Mouse (Mus musculus) neural tube, embryonic 14.5 days (tissue): ENCODE results near the gene Ahsa1. TPM values are rescaled to one million over a fixed set of nuclear protein-coding genes. Genes with fewer than 3 reads are reported as not detected.
A peak's percentile ranks its signal among the peaks of the same experiment; 100 is the strongest.
"Not testable (repeated sequence)": the region's sequence is repeated elsewhere in the genome, so short reads cannot be mapped to it uniquely, and the experiment has no call there.

Experiments
- ATAC-seq: fragments of 200-750 bp; cut with Nextera tagmentation; 2 replicates; pipeline ENCODE4 v1.8.0; 2017; ENCODE audit warnings: low read depth, mild to moderate bottlenecking, moderate TSS enrichment, moderate library complexity
- H3K27ac ChIP-seq: fragments of 300-500 bp; sonication (generic); 2 replicates; pipeline ENCODE4 v1.5.1; 2014; ENCODE audit warnings: low read depth, mild to moderate bottlenecking, control low read depth, low read length, moderate library complexity, mixed read lengths
- H3K27me3 ChIP-seq: fragments of 300-500 bp; sonication (generic); 2 replicates; pipeline ENCODE4 v1.6.1; 2014; ENCODE audit warnings: low read length; ENCODE audit not compliant: control insufficient read depth, insufficient read depth
- H3K36me3 ChIP-seq: fragments of 300-500 bp; sonication (generic); 2 replicates; pipeline ENCODE4 v1.6.1; 2014; ENCODE audit warnings: low read length, mixed read lengths; ENCODE audit not compliant: control insufficient read depth, insufficient read depth
- H3K4me1 ChIP-seq: fragments of 300-500 bp; sonication (generic); 2 replicates; pipeline ENCODE4 v1.6.1; 2014; ENCODE audit warnings: low read length; ENCODE audit not compliant: control insufficient read depth, insufficient read depth
- H3K4me2 ChIP-seq: fragments of 300-500 bp; sonication (generic); 2 replicates; pipeline ENCODE4 v1.6.1; 2014; ENCODE audit warnings: mild to moderate bottlenecking, low read depth, low read length, control low read depth
- H3K4me3 ChIP-seq: fragments of 300-500 bp; sonication (generic); 2 replicates; pipeline ENCODE4 v1.5.1; 2014; ENCODE audit warnings: low read depth, low read length, control low read depth, mixed read lengths
- H3K9ac ChIP-seq: fragments of 300-500 bp; sonication (generic); replicated peaks from 2 replicates; pipeline ENCODE4 v1.6.1; 2014; ENCODE audit warnings: low read depth, mild to moderate bottlenecking, control low read depth, low read length, mixed read lengths
- H3K9me3 ChIP-seq: fragments of 300-500 bp; sonication (generic); 2 replicates; pipeline ENCODE4 v1.6.1; 2016; ENCODE audit warnings: low read length; ENCODE audit not compliant: control insufficient read depth
- WGBS: fragments of 180-500 bp; shearing (Covaris S2); extraction: QIAGEN DNeasy Blood & Tissue Kit; methylation state at CpG from one replicate; pipeline ENCODE4 v1.1.7; 2014; 5-methylcytosine and 5-hydroxymethylcytosine counted together
- polyA plus RNA-seq: library from polyadenylated mRNA; unstranded; fragments of >200 nt; fragmentation: Nextera tagmentation; extraction: Ambion mirVana; gene quantifications from 2 replicates; pipeline ENCODE4 v1.2.1, GENCODE M21; 2014

The Ahsa1 gene
- polyA plus RNA-seq, 1 experiment from 2014 or later, result 172 TPM

DNA sequence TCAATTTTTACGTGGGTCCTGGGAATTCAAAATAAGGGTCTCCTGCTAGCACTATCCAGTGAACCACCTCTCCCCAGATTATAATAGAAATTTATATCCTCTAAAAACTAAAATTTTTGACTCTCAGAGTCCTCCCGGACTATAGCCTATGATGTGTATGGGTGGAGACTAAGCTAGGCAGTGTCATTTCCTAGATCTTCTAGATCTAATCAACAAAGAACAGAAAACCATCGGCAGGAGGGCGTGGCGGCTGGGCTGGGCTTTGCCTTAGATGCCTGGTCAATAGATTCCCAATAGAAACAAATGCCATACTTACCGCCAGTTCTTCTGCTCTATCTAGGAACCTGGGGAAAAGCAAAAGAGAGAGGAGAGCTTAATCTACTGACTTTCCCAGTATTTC is 16.1 kb upstream of the Ahsa1 start:
- no peak overlapping the region for H3K27ac ChIP-seq
- H3K9me3 ChIP-seq, result no peaks in the 10 kb centered on the region
- no peak overlapping the region for H3K4me3 ChIP-seq
- no peak for ATAC-seq
- no peak overlapping the region for H3K4me2 ChIP-seq
- no peak overlapping the region for H3K9ac ChIP-seq
- 96% methylated on average over 6 of the region's 6 CpGs for WGBS
- no peaks in the 10 kb centered on the region for H3K27me3 ChIP-seq
- peaks cover 74% of the 10 kb centered on the region for H3K36me3 ChIP-seq
- no peaks in the 10 kb centered on the region for H3K4me1 ChIP-seq

DNA sequence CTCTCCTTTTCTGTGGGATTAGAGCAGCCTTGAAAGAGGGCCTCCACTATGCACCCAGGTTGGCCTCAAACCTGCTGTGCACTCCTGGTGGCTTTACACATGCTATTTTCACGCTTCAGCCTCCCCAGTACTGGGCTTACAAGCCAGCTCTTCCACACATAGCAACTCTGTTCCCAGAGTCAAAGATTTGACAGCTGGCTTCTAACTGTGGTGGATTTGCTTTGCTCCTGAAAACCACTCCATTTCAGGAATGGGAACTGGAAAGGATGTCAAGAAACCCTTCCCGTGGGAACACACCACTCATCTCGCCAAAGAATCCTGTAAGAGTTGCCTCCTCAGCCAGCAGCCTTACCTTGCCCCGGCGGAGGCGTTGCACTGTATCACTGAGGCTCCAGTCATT is 12.4 kb upstream of the Ahsa1 start:
- WGBS, result 97% methylated on average over 6 of the region's 6 CpGs
- H3K9ac ChIP-seq, result no peak overlapping the region
- no peaks in the 10 kb centered on the region for H3K27me3 ChIP-seq
- peaks cover 83% of the 10 kb centered on the region for H3K36me3 ChIP-seq
- no peaks in the 10 kb centered on the region for H3K9me3 ChIP-seq
- no peak overlapping the region for H3K4me2 ChIP-seq
- ATAC-seq, result no peak
- no peak overlapping the region for H3K4me3 ChIP-seq
- H3K4me1 ChIP-seq, result no peaks in the 10 kb centered on the region
- no peak overlapping the region for H3K27ac ChIP-seq

DNA sequence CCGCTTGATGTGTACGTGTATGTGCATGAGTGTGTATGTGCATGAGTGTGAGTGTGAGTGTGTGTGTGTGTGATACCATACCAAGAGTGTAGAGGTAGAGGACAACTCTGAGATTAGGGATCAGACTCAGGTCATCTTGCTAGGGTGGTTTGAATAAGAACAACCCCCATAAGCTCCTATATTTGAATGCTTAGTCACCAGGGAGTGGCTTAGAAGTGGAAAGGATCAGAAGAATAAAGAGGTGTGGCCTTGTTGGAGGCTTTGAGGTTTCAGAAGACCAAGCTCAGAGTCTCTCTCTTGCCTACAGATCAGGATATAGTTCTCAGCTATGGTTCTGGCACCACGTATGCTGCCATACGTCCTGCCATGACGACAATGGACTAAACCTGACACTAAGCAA is 9.7 kb upstream of the Ahsa1 start:
- Histone ChIP-seq H3K4me2 (no peak overlapping the region), H3K36me3 (peaks cover 65% of the 10 kb centered on the region), H3K27ac (no peak overlapping the region), H3K9me3 (no peaks in the 10 kb centered on the region), H3K9ac (no peak overlapping the region), H3K4me3 (no peak overlapping the region), H3K4me1 (no peaks in the 10 kb centered on the region), H3K27me3 (no peaks in the 10 kb centered on the region)
- 95% methylated on average over 5 of the region's 5 CpGs for WGBS
- no peak for ATAC-seq

DNA sequence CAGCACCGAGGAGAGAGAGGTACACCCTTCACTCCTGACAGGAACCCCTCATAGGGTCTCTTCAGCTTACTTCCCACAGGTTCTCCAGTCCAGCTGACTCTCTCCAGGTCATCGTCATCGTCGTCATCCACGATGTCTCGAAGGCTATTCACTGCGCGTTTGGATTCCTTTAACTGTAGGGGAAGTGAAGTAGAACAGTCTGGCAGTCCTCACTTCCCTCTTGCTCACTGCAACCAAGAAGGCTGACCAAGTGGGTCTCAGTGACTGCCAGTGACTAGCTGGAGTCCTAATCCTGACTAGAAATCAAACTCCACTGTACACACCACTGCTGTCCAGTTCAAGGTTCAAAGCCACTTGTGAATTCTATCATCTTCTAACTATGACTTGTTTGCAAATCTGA is 5.7 kb upstream of the Ahsa1 start:
- Histone ChIP-seq H3K4me1 (peaks cover 5% of the 10 kb centered on the region), H3K4me3 (no peak overlapping the region), H3K9ac (no peak overlapping the region), H3K4me2 (no peak overlapping the region), H3K27me3 (no peaks in the 10 kb centered on the region), H3K27ac (no peak overlapping the region), H3K9me3 (no peaks in the 10 kb centered on the region), H3K36me3 (peaks cover 43% of the 10 kb centered on the region)
- WGBS, result 97% methylated on average over 8 of the region's 8 CpGs
- ATAC-seq, result no peak

DNA sequence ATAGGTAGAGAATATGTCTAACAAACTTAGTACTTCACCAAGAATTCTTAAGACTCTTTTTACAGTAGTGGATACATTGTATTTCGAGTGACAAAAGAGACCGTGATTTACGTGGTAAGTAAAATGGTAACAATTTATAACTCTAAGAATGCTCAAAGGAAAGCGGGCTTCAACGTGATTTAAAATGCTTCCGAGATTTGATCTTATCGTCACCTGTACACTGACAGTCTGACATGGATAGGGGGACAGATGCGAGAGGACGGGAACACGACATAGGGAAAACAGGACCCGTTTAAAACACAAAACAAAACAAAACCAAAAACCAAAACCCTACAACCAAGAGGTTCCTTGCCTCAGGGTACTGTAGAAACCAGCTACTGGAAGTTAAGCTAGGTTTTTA is 835 bp upstream of the Ahsa1 start:
- Histone ChIP-seq H3K9me3 (no peaks in the 10 kb centered on the region), H3K4me1 (peaks cover 14% of the 10 kb centered on the region), H3K4me2 (peak overlapping the region; percentile 76), H3K27ac (peak overlapping the region; percentile 74), H3K4me3 (peak overlapping the region; percentile 67), H3K36me3 (peaks cover 26% of the 10 kb centered on the region), H3K9ac (peak overlapping the region; percentile 79), H3K27me3 (no peaks in the 10 kb centered on the region)
- no peak for ATAC-seq
- WGBS, result 23% methylated on average over 11 of the region's 11 CpGs

DNA sequence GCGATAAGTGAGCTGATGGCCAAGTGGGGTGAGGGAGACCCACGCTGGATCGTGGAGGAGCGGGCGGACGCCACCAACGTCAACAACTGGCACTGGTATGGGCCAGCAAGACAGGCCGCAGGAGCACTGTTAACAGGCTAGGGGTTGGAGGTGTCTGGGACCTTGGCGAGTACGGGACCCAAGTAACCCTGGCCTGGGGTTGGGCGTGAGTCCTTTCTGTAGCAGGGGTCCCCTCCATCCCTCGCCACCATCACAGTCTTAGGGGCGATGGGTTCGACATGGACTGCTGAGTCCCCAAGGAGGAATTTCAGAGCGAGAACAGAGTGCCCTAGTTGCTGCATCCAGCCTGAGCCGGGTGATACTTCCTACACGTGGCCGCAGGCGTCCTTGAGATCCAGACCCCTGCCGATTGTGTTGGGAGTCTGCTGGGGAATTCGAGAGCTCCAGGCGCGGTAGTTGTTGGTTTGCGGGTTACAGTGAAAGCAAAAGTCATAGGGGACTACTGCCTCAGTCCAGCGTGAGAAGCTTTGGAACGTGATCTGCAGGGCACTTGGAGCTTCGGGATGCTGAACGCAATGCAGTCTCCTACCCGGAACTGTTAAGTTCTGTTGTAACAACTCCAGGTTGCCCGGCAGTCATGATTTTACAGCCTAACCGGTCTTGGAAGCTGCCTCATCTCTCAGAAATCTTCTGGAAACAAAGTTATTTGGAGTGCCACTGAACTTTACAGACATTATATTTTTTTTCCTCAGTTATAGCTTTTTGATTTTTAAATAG is 736 bp downstream of the Ahsa1 start:
- H3K4me3 ChIP-seq, result peak overlapping the region; percentile 67
- under 1% methylated on average over 31 of the region's 31 CpGs for WGBS

DNA sequence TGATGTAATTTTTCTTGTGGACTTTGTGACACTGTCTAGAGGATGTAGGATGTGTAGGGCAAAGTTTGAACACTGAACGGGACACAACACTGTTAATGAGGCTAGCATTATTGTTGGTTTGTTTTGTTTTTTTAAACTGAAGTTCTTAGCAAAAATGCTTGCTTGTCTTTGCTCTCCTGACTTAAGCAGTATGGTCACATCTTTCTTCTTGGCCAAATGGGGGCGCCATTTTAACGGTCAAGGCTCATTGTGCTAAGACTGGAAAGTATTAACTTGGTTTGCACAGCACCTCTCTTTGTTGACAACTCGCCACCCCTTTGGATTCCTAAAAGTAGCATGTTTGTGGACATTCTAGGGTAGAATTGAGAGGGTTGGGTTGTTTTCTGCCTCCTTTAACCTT is 1.4 kb downstream of the Ahsa1 start:
- no peak for ATAC-seq
- Histone ChIP-seq H3K9ac (no peak overlapping the region), H3K27me3 (no peaks in the 10 kb centered on the region), H3K4me3 (peak overlapping the region; percentile 67), H3K27ac (no peak overlapping the region), H3K36me3 (peaks cover 39% of the 10 kb centered on the region), H3K4me2 (peak overlapping the region; percentile 87), H3K9me3 (no peaks in the 10 kb centered on the region), H3K4me1 (peaks cover 14% of the 10 kb centered on the region)
- WGBS, result 36% methylated on average over 4 of the region's 4 CpGs

More for the DNA sequence above, 736 bp downstream of the Ahsa1 start:
- Histone ChIP-seq H3K27me3 (no peaks in the 10 kb centered on the region), H3K9me3 (no peaks in the 10 kb centered on the region), H3K36me3 (peaks cover 37% of the 10 kb centered on the region), H3K4me2 (peak overlapping the region; percentile 87), H3K4me1 (peaks cover 14% of the 10 kb centered on the region), H3K9ac (peak overlapping the region; percentile 79), H3K27ac (peak overlapping the region; percentile 77)
- peak; percentile 71 for ATAC-seq

DNA sequence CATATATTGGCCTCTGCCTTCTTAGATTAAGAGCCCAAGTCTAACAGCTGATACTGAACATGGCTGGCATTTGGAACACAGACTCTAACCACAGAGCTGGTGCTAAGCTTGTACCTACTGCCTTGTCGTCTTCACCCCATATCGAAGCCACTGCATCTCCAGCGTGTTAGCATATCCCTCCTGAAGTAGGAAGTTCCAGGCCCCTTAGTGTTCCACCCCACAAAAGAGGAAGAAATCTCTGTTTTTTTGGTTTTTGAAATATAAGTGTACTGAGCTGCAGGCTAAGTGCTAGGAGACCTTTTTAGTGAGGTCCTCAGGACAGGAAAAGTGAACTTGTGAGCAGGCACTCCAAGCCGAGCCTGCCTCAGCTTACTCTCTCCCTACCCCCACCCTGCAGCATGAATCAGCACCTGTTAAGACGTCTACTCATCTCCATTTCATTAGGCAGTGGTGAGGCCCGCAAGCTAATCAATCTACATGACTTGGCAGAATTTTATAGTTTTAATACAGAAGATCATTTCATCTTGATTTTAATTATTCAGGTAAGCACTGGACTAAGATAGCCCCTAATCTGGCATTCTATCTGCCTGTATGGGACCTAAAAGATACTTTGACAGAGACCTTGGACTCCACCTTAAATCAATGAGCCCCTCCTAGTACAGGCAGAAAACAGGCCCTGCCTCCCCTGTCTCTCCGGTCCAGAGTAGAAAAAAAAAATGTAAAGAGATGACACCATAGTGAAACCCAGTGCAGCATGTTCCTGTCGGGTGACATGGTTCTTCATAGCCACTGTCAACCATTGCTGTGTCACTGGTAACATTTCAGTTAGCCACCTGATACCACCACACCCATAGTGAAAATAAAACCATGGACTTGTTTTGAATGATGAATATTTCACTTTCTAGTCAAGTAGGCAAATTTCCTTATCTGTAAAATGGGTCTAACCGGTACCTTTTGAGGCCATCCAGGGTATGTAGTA is 8.9 kb downstream of the Ahsa1 start:
- no peak for ATAC-seq
- Histone ChIP-seq H3K9ac (no peak overlapping the region), H3K4me2 (no peak overlapping the region), H3K4me1 (no peaks in the 10 kb centered on the region), H3K9me3 (no peaks in the 10 kb centered on the region), H3K27me3 (no peaks in the 10 kb centered on the region), H3K4me3 (no peak overlapping the region), H3K36me3 (peaks cover 46% of the 10 kb centered on the region), H3K27ac (no peak overlapping the region)
- WGBS, result 92% methylated on average over 9 of the region's 9 CpGs

DNA sequence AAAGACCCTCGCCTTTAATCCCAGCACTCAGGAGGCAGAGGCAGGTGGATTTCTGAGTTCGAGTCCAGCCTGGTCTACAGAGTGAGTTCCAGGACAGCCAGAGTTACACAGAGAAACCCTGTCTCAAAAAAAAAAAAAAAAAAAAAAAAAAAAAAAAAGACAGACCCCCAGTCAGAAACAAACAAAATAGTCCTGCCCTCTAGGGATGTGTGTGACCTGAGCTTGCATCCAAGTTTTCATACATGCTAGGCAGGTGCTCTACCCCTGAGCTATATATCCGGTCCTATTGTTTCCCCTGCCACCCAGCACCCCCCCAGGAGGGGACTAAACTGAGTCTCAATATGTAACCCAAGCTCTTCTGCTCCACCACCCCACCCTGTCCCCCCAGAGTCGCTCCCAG is 11.0 kb downstream of the Ahsa1 start:
- H3K27me3 ChIP-seq, ATAC-seq, H3K9me3 ChIP-seq, H3K27ac ChIP-seq, H3K4me3 ChIP-seq, H3K4me2 ChIP-seq, H3K9ac ChIP-seq, H3K4me1 ChIP-seq: not testable (repeated sequence)
- peaks cover 27% of the 10 kb centered on the region for H3K36me3 ChIP-seq
- 89% methylated on average over 4 of the region's 4 CpGs for WGBS
